Mouse (Mus musculus): Measurements from ENCODE around the gene Manba. TPM values are rescaled to one million over a fixed set of nuclear protein-coding genes. Genes with fewer than 3 reads are reported as not detected.
A peak's percentile ranks its signal among the peaks of the same experiment; 100 is the strongest.

The Manba gene
- polyA plus RNA-seq, 1 experiment from 2014 or later = 4.2 TPM

DNA sequence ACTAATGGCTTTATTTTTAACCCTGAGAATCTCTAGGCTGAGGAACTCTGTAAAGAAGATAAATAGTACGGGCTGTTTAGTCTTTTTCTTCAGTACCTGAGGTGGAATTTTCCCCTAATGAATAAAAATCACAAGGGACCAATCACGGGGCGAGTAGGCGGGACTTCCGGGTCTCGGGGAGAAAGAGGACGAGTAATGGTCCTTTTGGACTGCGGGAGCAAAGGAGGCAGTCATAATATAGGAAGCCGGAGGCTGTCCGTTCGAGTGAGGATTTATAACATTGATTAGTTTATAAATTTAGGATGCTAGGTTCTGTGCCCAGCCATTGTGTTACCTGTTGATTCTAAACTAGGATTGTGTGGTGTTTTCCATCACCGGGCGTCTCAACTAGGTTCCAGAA, 86.1 kb downstream of the Manba start:
- Histone ChIP-seq H3K4me2 (replicated peaks) (peak overlapping the region; percentile 23), H3K4me1 (no peaks in the 10 kb centered on the region), H3K9me3 (no peaks in the 10 kb centered on the region), H3K4me3 (peak overlapping the region; percentile 14; the same call in 1 of the 2 replicates), H3K27ac (replicated peaks) (no peak overlapping the region), H3K9ac (replicated peaks) (no peak overlapping the region), H3K36me3 (no peaks in the 10 kb centered on the region), H3K27me3 (no peaks in the 10 kb centered on the region)
- no peak for ATAC-seq (ENCODE audit: low FRiP score, low read depth)
- 72% methylated on average over 13 of the region's 13 CpGs for WGBS

DNA sequence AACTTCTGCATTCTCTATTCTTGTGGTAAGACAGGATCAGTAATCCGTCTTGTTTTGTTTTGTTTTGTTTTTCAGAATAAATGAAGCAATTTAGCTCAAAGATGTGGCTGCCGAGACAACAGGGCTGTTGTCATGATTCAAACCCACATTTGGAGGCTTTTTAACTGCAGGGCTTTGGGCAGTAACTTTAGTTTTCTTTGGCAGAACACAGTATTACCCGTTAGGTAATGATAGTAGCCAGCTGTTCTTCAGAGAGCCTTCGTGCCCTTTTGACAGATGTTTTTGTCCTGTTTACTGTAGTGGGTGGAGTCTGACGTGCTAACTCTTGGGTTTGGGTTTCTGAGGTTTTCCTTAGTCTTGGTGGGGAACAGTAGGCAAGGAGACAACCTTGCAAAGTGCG, 87.6 kb downstream of the Manba start:
- Histone ChIP-seq H3K4me1 (no peaks in the 10 kb centered on the region), H3K4me3 (no peak overlapping the region), H3K4me2 (replicated peaks) (no peak overlapping the region), H3K36me3 (no peaks in the 10 kb centered on the region), H3K9me3 (no peaks in the 10 kb centered on the region), H3K27me3 (no peaks in the 10 kb centered on the region), H3K27ac (replicated peaks) (no peak overlapping the region), H3K9ac (replicated peaks) (no peak overlapping the region)
- no peak for ATAC-seq (ENCODE audit: low FRiP score, low read depth)
- 76% methylated on average over 6 of the region's 6 CpGs for WGBS

DNA sequence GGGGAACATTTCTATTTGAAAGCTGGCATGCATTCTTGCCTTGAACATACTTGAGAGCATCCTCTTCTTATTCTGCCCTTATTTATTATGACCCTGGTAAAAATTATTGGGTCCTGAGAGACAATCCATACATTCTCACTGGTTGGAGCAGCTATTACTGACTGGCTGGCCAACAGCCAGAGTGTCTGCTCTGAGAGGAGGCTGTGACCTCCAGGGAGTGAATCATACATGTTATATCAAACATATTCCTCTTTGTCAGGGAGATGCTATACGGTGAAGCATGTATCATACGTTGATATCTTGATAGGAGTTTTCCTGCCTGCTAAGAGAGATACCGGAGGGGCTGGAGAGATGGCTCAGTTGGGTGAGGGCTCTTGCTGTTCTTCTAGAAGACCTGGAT, 89.7 kb downstream of the Manba start:
- 91% methylated on average over 3 of the region's 3 CpGs for WGBS
- Histone ChIP-seq H3K9ac (replicated peaks) (no peak overlapping the region), H3K27me3 (no peaks in the 10 kb centered on the region), H3K4me3 (no peak overlapping the region), H3K4me1 (no peaks in the 10 kb centered on the region), H3K36me3 (no peaks in the 10 kb centered on the region), H3K9me3 (no peaks in the 10 kb centered on the region), H3K27ac (replicated peaks) (no peak overlapping the region), H3K4me2 (replicated peaks) (no peak overlapping the region)
- no peak for ATAC-seq (ENCODE audit: low FRiP score, low read depth)

DNA sequence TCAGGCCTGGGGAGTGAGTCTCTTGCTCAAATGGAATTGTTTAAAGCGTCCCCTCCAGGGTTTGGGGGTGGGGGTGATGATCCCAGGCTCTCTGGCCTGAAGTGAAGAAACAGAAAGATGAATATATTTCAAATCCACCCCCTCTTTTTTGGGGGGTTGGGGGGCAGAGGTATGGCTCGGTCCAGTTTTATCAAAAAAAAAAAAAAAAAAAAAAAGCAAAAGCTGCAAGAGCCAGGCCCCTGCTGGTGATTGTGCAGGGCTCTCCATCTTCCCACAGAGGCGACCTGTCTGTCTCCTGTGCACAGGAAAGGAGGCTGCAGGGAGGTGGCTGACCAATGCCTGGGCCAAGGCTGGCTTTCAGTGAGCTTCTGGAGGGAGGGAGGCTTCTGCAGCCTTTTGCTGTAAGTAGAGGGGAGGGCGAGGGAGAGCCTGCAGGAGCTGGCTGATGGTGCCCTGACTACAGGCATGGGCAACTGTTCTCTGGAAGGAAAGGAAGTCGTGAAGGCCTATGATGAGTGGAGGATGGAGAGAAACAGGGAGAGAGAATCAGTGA, 93.3 kb downstream of the Manba start:
- H3K4me1 ChIP-seq = peaks cover 4% of the 10 kb centered on the region; the same call in 1 of the 2 replicates
- ATAC-seq (ENCODE audit: low FRiP score, low read depth) = no peak
- no peak overlapping the region for H3K9ac ChIP-seq (replicated peaks)
- no peaks in the 10 kb centered on the region for H3K27me3 ChIP-seq
- H3K4me2 ChIP-seq (replicated peaks) = no peak overlapping the region
- no peak overlapping the region for H3K27ac ChIP-seq (replicated peaks)
- H3K36me3 ChIP-seq = no peaks in the 10 kb centered on the region
- H3K4me3 ChIP-seq = no peak overlapping the region
- WGBS = 51% methylated on average over 5 of the region's 5 CpGs
- H3K9me3 ChIP-seq = no peaks in the 10 kb centered on the region

DNA sequence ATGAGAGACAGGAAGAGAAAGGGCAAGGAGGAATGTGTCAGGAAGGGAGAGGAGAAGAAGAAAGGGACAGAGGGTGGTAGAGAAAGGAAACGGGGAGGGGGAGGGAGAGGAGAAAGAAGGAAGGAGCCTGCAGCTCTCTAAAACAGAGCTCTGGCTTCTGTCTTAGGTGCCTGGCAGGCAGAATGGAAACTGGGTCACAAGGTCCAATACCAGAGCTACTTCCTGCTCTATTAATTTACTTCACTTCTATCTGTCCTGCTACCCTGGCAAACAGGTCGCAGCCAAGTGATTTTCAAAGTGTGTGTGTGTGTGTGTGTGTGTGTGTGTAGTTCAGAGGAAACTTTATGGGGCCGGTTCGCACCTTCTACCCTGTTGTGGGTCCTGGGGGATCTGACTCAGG, 93.8 kb downstream of the Manba start:
- H3K27me3 ChIP-seq = no peaks in the 10 kb centered on the region
- H3K4me3 ChIP-seq = no peak overlapping the region
- no peaks in the 10 kb centered on the region for H3K9me3 ChIP-seq
- no peak overlapping the region for H3K9ac ChIP-seq (replicated peaks)
- 0 out of 2 replicates have a peak, but pooled peaks cover 3% of the 10 kb centered on the region for H3K36me3 ChIP-seq
- WGBS = 61% methylated on average over 4 of the region's 4 CpGs
- peaks cover 4% of the 10 kb centered on the region; the same call in 1 of the 2 replicates for H3K4me1 ChIP-seq
- no peak for ATAC-seq (ENCODE audit: low FRiP score, low read depth)
- H3K4me2 ChIP-seq (replicated peaks) = no peak overlapping the region
- no peak overlapping the region for H3K27ac ChIP-seq (replicated peaks)

DNA sequence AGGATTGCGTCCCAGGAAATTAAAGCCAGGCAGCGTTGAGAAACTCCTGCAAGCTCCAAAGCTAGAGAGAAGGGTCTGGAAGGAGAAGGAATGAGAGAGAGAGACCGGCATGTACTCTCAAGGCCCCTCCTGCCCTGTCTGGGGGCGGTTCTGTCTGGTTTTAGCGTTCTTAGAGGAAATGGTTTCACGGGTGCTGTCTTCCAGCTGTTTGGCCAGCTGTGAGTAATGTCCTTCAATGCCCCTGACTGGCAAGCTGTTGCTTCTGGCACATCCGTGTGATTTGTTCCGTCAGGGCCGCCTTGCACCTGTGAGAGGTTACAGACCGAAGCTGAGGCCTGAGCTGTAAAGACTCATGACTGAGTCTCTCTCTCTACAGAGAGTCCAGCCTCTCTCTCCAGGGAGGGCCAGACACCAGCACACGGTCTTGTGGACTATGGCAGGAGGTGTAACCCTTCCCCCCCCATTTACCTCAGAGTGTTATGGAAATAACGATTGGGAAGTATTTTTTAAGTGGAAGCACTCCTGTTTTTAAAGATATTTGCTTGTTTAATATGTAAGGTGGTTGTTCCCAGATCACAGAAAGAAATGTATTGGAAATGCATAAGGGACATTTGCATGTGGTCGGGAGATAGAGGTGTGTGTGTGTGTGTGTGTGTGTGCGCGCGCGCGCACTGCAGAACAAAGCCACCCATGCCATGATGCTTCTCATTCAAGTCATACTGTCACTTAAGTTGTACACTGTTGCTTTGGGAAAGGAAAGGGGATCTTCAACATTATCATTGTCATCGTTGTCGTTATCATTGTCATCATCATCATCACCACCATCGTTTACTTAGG, 95.2 kb downstream of the Manba start:
- no peak for ATAC-seq (ENCODE audit: low FRiP score, low read depth)
- Histone ChIP-seq H3K27ac (replicated peaks) (no peak overlapping the region), H3K9ac (replicated peaks) (no peak overlapping the region), H3K4me2 (replicated peaks) (no peak overlapping the region), H3K9me3 (no peaks in the 10 kb centered on the region), H3K27me3 (no peaks in the 10 kb centered on the region), H3K4me1 (peaks cover 4% of the 10 kb centered on the region; the same call in 1 of the 2 replicates), H3K4me3 (no peak overlapping the region), H3K36me3 (peaks cover 12% of the 10 kb centered on the region; the same call in 1 of the 2 replicates)
- 82% methylated on average over 21 of the region's 21 CpGs for WGBS

DNA sequence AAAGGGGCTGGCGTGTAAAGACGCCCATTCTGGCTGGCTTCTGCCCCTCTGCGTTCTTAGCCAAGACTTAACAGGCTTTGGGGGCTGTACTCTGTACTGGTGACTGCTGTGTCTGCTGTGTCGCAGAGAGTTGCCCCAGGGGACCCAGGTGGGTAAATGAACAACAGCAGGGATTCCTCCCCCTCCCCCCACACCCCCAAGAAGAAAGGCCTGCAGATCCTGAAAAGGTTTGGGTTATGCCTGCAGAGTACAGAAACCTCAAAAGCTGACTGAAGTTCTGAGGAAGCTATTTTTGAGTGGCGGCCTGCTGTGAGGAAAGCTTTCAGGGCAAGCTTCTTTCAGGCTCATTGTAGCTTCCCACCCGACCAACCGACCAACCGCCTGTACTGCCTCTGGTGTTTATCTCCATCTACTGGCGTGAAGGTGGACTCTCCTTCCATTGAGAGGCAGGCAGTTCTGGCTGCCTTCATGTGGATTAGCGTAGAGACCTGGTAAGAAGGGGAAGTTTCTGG, 96.3 kb downstream of the Manba start:
- Histone ChIP-seq H3K9ac (replicated peaks) (no peak overlapping the region), H3K27ac (replicated peaks) (no peak overlapping the region)

DNA sequence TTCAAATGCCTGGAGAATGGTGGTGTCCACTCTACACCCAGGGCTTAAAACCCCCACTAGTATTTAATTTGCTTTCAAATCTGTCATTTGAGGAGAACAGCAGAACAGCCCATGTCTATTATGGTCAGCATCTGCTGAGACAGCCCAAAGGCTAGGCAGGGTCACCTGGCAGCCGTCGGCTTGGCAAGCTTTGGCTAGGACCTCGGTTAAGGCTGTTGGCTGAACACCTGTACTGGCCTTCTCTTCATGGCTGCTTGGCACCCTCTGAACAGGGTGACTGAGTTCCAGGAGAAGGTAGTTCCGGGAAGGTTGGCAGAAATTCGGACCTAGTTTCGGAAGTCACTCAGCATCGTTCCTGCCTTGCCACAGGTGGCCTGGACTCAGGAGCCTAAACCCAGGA, 96.8 kb downstream of the Manba start:
- H3K9me3 ChIP-seq = no peaks in the 10 kb centered on the region
- no peak overlapping the region for H3K4me3 ChIP-seq
- ATAC-seq (ENCODE audit: low FRiP score, low read depth) = no peak
- H3K4me2 ChIP-seq (replicated peaks) = no peak overlapping the region
- H3K27me3 ChIP-seq = no peaks in the 10 kb centered on the region
- peaks cover 4% of the 10 kb centered on the region; the same call in 1 of the 2 replicates for H3K4me1 ChIP-seq
- 87% methylated on average over 7 of the region's 7 CpGs for WGBS
- H3K9ac ChIP-seq (replicated peaks) = no peak overlapping the region
- peaks cover 12% of the 10 kb centered on the region; the same call in 1 of the 2 replicates for H3K36me3 ChIP-seq
- no peak overlapping the region for H3K27ac ChIP-seq (replicated peaks)

More for the DNA sequence above, 96.3 kb downstream of the Manba start:
- Histone ChIP-seq H3K4me3 (no peak overlapping the region), H3K4me1 (peaks cover 4% of the 10 kb centered on the region; the same call in 1 of the 2 replicates), H3K36me3 (peaks cover 12% of the 10 kb centered on the region; the same call in 1 of the 2 replicates), H3K4me2 (replicated peaks) (peak overlapping the region; percentile 6; the same call in 1 of the 2 replicates), H3K27me3 (no peaks in the 10 kb centered on the region), H3K9me3 (no peaks in the 10 kb centered on the region)
- 9% methylated on average over 10 of the region's 10 CpGs for WGBS
- peak; percentile 76 for ATAC-seq (ENCODE audit: low FRiP score, low read depth)

DNA sequence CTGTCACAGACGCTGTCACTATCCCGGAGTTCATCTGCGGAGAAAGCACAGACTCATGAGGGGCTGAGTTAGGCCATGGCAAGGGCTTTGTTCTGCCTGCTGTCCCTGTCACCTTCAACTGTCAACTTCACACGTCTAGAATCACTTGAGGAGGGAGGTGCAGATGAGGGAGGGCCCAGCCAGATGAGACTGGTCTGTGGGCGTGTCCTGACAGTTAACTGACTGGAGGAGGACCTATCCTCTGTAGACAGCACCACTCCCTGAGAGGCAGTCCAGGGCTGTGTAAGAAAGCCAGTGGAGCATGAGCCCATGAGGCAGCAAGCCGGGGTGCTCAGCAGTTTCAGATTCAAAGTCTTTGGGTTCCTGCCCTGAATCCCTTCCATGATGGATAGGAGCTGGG, 100.1 kb downstream of the Manba start:
- peak; percentile 52; the same call in 1 of the 2 replicates for ATAC-seq (ENCODE audit: low FRiP score, low read depth)
- Histone ChIP-seq H3K9me3 (no peaks in the 10 kb centered on the region), H3K4me1 (peaks cover 4% of the 10 kb centered on the region; the same call in 1 of the 2 replicates), H3K36me3 (peaks cover 33% of the 10 kb centered on the region), H3K27me3 (no peaks in the 10 kb centered on the region), H3K4me3 (no peak overlapping the region), H3K4me2 (replicated peaks) (no peak overlapping the region), H3K27ac (replicated peaks) (no peak overlapping the region), H3K9ac (replicated peaks) (no peak overlapping the region; the same call in 1 of the 2 replicates)
- 64% methylated on average over 6 of the region's 6 CpGs for WGBS

DNA sequence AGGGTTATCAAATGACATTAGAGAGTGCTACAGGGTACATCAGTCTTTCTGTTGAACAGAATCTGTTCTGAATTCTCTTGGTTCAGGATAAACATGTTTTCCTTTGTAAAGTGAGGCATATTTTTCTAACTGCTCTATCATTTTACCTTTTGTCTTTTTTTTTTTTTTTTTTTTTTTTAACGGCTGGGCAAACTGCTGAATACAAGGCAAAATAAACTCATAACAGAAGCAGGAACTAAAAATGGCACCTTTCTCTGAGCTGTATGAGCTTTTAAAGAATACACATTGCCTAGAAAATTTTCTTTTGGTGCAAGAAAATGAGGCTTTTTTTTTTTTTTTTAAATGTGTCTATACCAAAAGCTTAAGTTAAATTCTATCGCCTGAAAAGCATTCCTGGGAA, 100.6 kb downstream of the Manba start:
- Histone ChIP-seq H3K9me3 (no peaks in the 10 kb centered on the region), H3K4me1 (peaks cover 4% of the 10 kb centered on the region; the same call in 1 of the 2 replicates), H3K27me3 (no peaks in the 10 kb centered on the region), H3K36me3 (peaks cover 39% of the 10 kb centered on the region), H3K4me2 (replicated peaks) (no peak overlapping the region), H3K9ac (replicated peaks) (no peak overlapping the region), H3K4me3 (no peak overlapping the region), H3K27ac (replicated peaks) (no peak overlapping the region)
- ATAC-seq (ENCODE audit: low FRiP score, low read depth) = no peak
- WGBS = 98% methylated on average over 2 of the region's 2 CpGs

DNA sequence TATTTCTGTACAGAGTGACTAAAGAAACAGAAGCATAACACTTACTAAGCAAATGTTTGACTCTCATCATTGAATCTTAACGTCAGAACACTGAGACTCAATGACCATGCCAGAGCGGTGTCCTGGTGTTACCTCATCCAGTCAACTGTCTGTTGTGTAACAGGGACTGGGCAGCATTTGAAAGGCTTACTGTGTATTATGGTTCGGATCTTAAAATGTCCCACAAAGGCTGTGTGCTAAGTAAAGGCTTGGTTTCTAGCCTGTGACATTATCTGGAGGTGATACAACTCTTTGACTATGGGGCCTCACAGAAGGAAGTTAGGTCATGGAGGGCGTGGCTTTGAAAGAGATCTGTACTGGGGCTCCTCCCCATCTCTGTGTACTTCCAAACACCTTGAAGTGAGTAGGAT, 101.1 kb downstream of the Manba start:
- H3K27ac ChIP-seq (replicated peaks) = no peak overlapping the region
- WGBS = 93% methylated on average over 4 of the region's 4 CpGs
- H3K36me3 ChIP-seq = peaks cover 43% of the 10 kb centered on the region
- H3K27me3 ChIP-seq = no peaks in the 10 kb centered on the region
- peaks cover 2% of the 10 kb centered on the region; the same call in 1 of the 2 replicates for H3K4me1 ChIP-seq
- H3K9ac ChIP-seq (replicated peaks) = no peak overlapping the region
- ATAC-seq (ENCODE audit: low FRiP score, low read depth) = no peak
- H3K9me3 ChIP-seq = no peaks in the 10 kb centered on the region
- no peak overlapping the region for H3K4me2 ChIP-seq (replicated peaks)
- H3K4me3 ChIP-seq = no peak overlapping the region

DNA sequence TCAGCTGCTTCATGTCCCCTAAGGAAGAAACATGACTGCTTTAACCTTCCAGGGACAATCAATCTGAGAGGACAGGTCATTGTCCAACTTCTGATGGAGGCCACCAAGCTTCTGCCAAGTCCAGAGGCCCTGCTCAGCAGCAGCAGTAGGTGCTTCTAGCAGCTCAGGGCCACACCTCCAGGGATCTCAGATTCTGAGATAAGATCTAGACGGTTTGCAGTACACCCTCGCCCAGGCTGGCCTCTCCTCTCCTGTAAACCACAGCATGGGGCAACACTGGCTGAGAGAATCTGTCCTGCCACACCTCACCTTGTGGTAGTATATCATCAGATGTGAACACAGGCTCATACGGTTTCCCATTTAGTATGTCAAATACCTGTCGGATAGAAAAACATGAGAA, 105.1 kb downstream of the Manba start:
- no peak overlapping the region for H3K4me2 ChIP-seq (replicated peaks)
- H3K9ac ChIP-seq (replicated peaks) = no peak overlapping the region
- no peak overlapping the region for H3K4me3 ChIP-seq
- no peak overlapping the region for H3K27ac ChIP-seq (replicated peaks)
- H3K36me3 ChIP-seq = peaks cover 49% of the 10 kb centered on the region
- no peaks in the 10 kb centered on the region for H3K9me3 ChIP-seq
- H3K4me1 ChIP-seq = peaks cover 4% of the 10 kb centered on the region; the same call in 1 of the 2 replicates
- no peaks in the 10 kb centered on the region for H3K27me3 ChIP-seq
- WGBS = 85% methylated on average over 4 of the region's 4 CpGs
- ATAC-seq (ENCODE audit: low FRiP score, low read depth) = no peak
